Mouse (Mus musculus) layer of hippocampus, adult 8-10 months (tissue): ENCODE data around the gene Dusp10. TPM values are rescaled to one million over a fixed set of nuclear protein-coding genes. Genes with fewer than 3 reads are reported as not detected.

Experiments used
- DNase-seq, 2 experiments: peaks; one replicate each; pipeline ENCODE4 v3.0.0; 2022; ENCODE audit warnings: low spot score in 2 of 2
- total RNA-seq, 4 experiments: library from RNA; stranded (reverse); gene quantifications; 2 replicates each; pipeline ENCODE4 v1.2.4; 2022

Dusp10 gene
- total RNA-seq, 4 experiments from 2014 or later: 3.8 to 5.8 (median 5.5) TPM

DNA sequence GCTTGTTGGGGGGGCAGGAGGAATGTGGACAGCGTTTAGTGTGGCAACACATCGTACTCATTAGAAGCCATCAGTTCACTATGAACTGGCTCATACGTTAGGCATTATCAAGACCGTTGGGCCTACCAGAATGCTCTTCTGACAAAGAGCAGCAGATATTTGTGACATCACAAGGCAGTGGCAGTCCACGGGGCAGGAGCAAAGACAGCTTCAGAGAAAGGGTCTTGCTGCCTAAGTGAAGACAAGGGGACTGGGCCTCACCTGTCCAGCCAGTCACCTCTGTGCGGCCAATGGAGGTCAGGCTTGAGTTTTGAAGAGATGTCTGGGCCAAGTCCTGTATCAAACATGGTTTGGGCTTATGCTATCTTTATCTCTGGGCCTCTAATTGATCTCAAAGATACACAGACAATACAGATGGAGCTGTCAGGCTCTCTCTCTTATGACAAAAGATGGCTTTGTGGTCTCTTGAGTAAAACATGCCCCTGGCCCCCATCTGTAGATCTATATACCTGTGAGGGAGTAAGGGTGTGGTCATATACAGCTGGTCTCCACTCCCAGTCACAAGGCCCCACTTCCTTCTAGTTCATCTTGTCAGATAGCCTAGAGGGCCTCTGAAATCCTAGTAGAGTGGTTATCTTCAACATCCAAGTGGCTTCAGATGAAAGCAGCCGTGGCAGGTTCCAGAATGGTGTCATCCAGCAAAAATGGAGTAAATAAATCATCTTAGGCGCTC is 17.1 kb downstream of the Dusp10 start:
- no peak for DNase-seq

DNA sequence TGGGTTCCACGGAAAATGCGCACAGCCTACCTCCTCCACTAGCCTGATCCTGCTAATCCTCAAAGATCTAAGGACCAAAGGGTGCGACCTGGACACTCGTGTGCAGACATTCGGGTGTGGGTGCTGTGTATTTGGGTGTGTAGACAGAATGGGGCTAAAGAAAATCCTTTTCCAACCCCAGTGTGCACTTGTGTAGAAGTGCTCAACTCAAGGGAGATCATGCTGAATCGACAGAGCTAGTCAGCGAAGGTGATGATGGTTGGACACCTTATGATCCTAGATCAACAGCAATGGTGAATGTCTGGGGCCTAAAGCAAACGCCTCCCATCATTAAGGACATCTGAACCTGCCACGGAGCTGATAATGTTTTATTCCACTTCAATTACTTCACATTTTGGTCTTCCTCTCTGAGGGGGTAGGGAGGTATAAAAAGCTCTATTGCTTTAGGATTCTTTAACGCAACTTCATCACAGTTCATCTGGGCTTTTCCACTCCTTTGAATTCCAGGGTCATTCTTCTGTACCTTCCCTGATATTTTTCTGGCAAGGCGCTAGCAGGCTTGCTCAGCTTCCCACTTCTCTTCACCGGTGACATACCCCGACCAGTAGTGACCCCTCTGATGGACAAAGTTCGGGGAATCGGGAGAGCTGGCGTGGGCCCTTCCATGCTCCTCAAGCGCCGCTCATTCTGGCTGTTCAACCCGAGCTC is 19.7 kb downstream of the Dusp10 start:
- DNase-seq: no peak

- no peak for DNase-seq
Observed at GRCm38 (mm10) chr1:184033390-184034010, 20.4 kb downstream of the Dusp10 start.

DNA sequence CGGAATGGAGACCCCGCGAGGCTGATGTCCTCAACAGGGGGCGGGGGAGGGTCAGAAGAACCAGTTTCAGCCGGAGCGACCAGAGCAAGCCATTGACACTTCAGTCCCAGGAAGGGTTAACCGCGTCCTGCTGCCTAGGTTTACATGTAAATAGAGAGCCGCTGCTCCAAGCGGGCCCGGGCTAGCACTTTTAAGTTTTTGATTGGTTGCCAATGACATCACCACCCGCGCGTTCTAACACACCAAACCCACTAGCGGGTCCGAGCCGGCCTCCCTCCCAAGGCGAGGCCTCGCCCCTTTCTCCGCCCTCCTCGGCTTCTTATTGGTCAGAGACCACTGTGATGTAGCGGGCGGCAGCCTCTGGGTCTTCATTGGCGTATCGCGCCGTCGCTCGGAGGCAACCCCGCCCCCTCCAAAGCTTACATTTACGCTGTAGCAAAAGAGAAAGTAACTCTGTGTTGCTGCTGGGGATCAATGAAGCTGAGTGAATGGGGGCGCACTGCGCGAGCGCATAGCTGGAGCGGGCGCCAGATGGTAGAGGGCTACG is 21.0 kb downstream of the Dusp10 start, which contains the start of gene 1700056E22Rik:
TSS of gene 1700056E22Rik (minus strand) at position 291 of the 547 bp plus-strand sequence.
- DNase-seq: peak; percentile 98 to 99

GRCm38 (mm10) chr1:184034741-184035181 is 21.7 kb downstream of the Dusp10 start:
- DNase-seq: no peak

- no peak for DNase-seq
Observed at GRCm38 (mm10) chr1:184035346-184035903, 22.3 kb downstream of the Dusp10 start.

DNA sequence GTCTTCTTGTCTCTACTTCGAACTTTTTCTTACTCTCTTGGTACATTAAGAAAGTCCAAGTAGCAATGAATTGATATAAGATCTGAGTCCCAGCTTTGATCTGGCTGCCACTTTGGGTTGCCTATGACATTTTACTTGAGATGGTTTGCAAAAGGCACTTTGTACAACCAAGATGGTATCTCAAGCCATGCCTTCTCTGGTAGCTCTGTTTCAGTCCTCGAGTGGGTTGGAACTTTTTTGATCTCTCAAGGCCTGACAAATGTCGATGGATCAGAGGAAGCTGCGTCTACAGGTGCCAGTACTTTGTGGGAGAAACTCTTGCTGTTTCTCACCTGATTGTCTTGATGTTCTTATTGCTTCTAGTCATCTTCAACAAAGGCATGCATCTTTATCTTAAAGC is 24.7 kb downstream of the Dusp10 start:
- DNase-seq: no peak

DNA sequence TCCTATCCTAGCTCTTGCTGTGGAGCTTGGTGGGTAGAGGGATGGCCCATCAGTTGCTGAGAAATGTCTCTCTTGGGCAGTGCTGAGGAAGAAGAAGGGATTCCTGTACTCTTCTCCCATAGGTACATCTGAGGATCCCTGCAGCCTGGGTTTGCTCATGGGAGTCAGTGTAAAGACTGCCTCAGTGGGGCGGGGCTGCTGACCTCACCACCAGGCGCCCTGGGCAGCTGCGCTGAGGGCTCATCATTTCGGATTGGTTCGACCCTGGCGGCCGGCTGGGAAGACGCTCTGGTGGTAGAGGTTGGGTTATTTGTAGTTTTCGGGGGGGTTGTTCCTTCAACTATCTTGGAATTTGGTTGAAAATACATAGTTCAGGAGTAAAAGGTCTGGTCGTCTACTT is 26.2 kb downstream of the Dusp10 start:
- DNase-seq: no peak

DNA sequence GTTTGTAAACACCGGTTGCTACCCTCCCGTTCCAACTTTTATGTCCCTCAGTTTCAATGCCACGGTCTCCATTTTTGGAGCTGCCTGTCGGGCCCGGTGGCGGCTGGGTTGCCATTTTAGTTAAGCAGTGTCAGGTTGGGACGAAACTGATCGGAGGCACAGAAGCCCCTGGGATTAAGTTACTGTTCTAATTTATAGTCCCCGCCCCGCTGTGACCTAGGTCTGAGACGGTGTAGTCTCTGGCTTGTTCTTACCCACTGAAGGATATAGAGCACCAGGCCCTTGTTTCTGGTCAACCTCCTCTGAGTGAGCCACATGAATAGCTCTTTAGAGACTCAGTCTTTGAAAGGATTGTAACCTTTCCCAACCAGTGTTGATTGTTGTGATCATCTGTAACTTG is 27.1 kb downstream of the Dusp10 start:
- no peak for DNase-seq

DNA sequence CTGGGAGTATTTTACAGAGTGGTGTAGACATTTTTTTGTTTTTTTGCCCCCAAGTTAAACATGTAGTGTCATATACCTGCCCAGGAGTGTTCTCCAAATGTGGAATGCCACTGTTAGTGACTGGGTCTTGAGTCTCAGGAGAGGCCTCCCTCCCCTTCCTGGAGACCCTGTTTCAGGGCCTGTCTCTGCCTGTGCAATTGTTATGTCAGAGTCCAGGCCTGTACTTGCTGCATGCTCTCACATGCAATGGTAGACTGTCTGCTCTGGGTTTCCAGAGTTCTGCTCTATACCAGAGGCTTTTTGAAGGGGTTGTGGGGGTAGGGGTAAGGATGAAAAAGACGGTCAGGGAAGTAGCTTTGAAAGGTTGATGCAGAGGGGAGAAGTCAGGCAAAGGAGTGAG is 27.8 kb downstream of the Dusp10 start:
- no peak for DNase-seq

DNA sequence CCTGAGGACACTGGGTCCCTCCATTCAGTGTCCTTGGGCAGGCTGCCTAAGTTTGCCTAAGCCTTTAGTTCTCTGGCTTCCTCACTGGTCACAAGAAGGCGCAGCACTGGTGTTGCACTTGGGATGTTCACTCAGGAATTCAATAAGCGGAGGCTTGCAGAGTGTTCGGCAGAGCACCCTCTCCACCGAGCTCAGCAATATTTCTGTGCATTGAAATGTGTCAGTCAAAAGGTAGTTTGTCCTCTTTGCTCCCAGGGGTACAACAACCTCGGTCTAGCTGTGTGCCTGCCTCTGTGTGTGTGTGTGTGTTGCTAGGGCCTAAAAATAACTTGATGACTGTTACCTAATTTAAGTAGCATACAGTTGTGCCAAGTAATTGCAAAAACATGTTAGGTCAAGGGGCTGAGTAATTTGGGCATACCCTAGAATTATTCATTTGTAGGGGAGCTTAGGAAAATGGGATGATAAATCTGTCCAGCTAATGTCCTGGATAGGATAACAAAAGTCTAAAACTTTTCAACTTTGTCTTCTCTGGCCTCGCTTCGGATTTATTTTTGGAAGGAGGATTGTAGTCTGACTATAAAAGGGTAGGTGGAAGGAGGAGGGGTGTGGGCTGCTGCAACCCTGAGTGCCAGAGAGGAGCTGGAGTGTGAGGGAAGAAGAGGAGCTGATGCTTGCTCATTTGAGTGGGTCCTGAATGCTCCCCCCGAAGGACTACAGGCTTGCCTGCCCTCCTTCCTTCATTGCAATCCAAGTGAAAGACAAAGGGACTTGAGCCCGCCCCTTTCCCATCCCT is 28.9 kb downstream of the Dusp10 start:
- DNase-seq: no peak

- no peak for DNase-seq
Observed at GRCm38 (mm10) chr1:184042745-184043144, 29.6 kb downstream of the Dusp10 start.

DNA sequence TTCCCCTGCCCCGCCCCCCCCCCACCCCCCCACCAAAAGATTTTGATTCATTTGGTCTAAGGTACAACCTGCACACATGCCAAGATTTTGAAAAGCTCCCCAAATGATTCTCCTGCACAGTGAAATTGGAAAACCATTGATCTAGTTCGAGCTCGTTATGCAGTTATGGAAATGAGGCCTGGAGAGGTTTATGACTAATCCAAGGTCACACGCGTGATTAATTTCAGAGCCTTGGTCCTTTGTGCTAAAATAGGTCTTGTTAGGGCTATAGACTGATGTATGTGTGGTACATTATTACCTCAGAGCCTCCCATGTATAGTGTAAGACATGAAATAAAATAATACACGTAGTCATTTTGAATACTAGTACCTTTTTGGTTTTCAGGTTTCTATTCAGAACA is 30.3 kb downstream of the Dusp10 start:
- DNase-seq: no peak

DNA sequence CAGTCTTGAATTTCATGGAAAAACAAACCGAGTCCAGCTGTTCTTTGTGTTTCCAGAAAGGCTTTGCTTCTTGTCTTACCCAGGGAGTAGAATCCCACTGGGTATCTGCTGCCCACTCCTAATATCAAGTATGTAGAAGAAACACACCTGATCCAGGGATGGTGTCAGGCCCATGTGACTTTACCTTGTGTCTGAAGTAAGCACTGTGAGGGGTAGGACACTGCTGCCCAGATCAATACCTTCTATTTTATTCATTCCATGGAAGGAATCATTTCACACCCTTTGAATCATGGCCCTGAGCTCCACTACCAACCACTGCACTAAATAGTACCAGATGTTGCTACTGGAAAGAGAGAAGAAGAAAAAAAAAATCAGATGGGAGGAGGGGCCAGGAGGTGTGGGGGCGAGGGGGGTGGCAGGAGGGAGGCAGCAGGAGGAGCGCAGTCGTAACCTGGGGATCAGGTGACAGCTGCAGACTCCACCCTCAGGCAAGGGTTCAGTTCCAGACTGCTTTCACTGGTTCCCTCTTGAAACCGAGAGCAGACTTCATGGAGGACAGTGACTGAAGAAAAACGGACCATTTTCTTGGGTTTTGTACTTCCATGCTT is 33.1 kb downstream of the Dusp10 start:
- no peak for DNase-seq

GRCm38 (mm10) chr1:184047818-184048217 is 34.7 kb downstream of the Dusp10 start:
- DNase-seq: no peak

- no peak for DNase-seq
Observed at GRCm38 (mm10) chr1:184048675-184049418, 35.7 kb downstream of the Dusp10 start.

GRCm38 (mm10) chr1:184051286-184051685 is 38.2 kb downstream of the Dusp10 start:
- DNase-seq: no peak

DNA sequence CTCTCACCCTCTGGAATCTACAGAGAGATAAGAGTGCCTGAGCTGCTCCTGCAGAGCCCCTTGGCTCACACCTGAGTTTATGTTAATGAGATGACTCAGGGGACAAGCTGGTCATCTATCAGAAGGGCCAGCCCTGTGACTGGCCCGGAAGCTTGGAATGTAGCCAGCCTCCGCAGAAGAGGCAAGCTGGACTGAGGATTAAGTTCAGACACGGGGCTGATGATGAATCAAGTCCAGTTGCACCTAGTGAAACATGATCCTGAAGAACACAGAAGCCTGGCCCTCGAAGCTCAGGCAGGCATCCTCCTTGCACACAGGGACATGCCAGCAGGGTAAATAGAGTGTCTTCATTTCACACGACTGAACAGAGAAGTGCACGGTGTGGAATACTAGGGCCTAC is 38.7 kb downstream of the Dusp10 start:
- no peak for DNase-seq

DNA sequence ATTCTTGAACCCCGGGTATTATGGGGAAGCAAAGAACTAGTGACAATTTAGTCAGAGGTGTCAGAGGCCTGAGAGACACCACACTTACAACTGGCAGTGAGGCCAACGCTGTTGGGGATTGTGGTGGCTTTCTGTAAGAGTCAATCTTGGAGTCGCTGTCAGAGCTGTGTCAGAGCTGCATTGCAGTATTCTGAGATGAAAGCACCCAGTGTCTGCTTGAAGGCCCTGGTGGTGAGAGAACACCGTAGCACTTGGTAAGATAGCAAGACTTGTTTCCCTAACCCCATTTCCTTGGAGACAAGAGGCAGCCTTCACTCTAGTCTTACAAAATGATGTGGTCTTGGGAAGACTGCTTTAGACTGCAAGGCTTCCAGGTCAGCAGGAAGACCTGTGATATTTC is 39.2 kb downstream of the Dusp10 start:
- DNase-seq: no peak

- no peak for DNase-seq
Observed at GRCm38 (mm10) chr1:184053141-184053540, 40.0 kb downstream of the Dusp10 start.
